Mouse (Mus musculus): ENCODE data around the gene Rpl18a. TPM values are rescaled to one million over a fixed set of nuclear protein-coding genes. Genes with fewer than 3 reads are reported as not detected.
A peak's percentile ranks its signal among the peaks of the same experiment; 100 is the strongest.

Gene Rpl18a
- polyA plus RNA-seq, 1 experiment from 2014 or later: 2,490 TPM

- H3K4me1 ChIP-seq (ENCODE audit: insufficient read depth): no peaks in the 10 kb centered on the region
- 73% methylated on average over 9 of the region's 9 CpGs for WGBS (ENCODE audit: insufficient replicate concordance)
- no peaks in the 10 kb centered on the region for H3K27me3 ChIP-seq (ENCODE audit: insufficient read depth, low read length)
- peaks cover 20% of the 10 kb centered on the region for H3K36me3 ChIP-seq (replicated peaks; ENCODE audit: insufficient read depth, low read length)
- H3K9me3 ChIP-seq (ENCODE audit: low read length): no peaks in the 10 kb centered on the region
- H3K4me3 ChIP-seq (ENCODE audit: low read depth, low read length): no peak overlapping the region
- no peak for ATAC-seq
- H3K4me2 ChIP-seq (ENCODE audit: low read depth, low read length): no peak overlapping the region
- H3K9ac ChIP-seq (replicated peaks): no peak overlapping the region
- TF ChIP-seq EP300 (IDR thresholded peaks at IDR 0.05; ENCODE audit: low read depth) (no peak), CTCF (IDR thresholded peaks at IDR 0.05; ENCODE audit: low read depth) (no peak)
- H3K27ac ChIP-seq (ENCODE audit: low read depth): no peak overlapping the region
- no peak for DNase-seq
Observed at GRCm38 (mm10) chr8:70920049-70920922, 23.1 kb upstream of the Rpl18a start.

GRCm38 (mm10) chr8:70914704-70915103 lies 17.5 kb upstream of the Rpl18a start:
- ATAC-seq: no peak
- no peaks in the 10 kb centered on the region; the same call in 1 of the 2 replicates for H3K4me1 ChIP-seq (ENCODE audit: insufficient read depth)
- no peak overlapping the region for H3K27ac ChIP-seq (ENCODE audit: low read depth)
- TF ChIP-seq CTCF (IDR thresholded peaks at IDR 0.05; ENCODE audit: low read depth) (no peak), EP300 (IDR thresholded peaks at IDR 0.05; ENCODE audit: low read depth) (no peak)
- no peak overlapping the region for H3K9ac ChIP-seq (replicated peaks)
- no peak overlapping the region for H3K4me2 ChIP-seq (ENCODE audit: low read depth, low read length)
- 91% methylated on average over 17 of the region's 17 CpGs for WGBS (ENCODE audit: insufficient replicate concordance)
- H3K9me3 ChIP-seq (ENCODE audit: low read length): no peaks in the 10 kb centered on the region
- no peak overlapping the region for H3K4me3 ChIP-seq (ENCODE audit: low read depth, low read length)
- peaks cover 57% of the 10 kb centered on the region for H3K36me3 ChIP-seq (replicated peaks; ENCODE audit: insufficient read depth, low read length)
- H3K27me3 ChIP-seq (ENCODE audit: insufficient read depth, low read length): no peaks in the 10 kb centered on the region
- DNase-seq: no peak

GRCm38 (mm10) chr8:70913523-70913922 lies 16.3 kb upstream of the Rpl18a start:
- WGBS (ENCODE audit: insufficient replicate concordance): 91% methylated on average over 26 of the region's 26 CpGs
- Histone ChIP-seq H3K27me3 (ENCODE audit: insufficient read depth, low read length) (no peaks in the 10 kb centered on the region), H3K27ac (ENCODE audit: low read depth) (no peak overlapping the region), H3K4me1 (ENCODE audit: insufficient read depth) (no peaks in the 10 kb centered on the region; the same call in none of the 2 replicates), H3K4me2 (ENCODE audit: low read depth, low read length) (no peak overlapping the region), H3K9ac (replicated peaks) (no peak overlapping the region), H3K4me3 (ENCODE audit: low read depth, low read length) (no peak overlapping the region), H3K36me3 (replicated peaks; ENCODE audit: insufficient read depth, low read length) (peaks cover 57% of the 10 kb centered on the region), H3K9me3 (ENCODE audit: low read length) (no peaks in the 10 kb centered on the region)
- TF ChIP-seq EP300 (IDR thresholded peaks at IDR 0.05; ENCODE audit: low read depth) (no peak), CTCF (IDR thresholded peaks at IDR 0.05; ENCODE audit: low read depth) (no peak)
- ATAC-seq (no peak), DNase-seq (no peak)

- Histone ChIP-seq H3K36me3 (replicated peaks; ENCODE audit: insufficient read depth, low read length) (peaks cover 56% of the 10 kb centered on the region), H3K4me3 (ENCODE audit: low read depth, low read length) (no peak overlapping the region)
- DNase-seq: no peak
Observed at GRCm38 (mm10) chr8:70912955-70913354, 15.7 kb upstream of the Rpl18a start.

GRCm38 (mm10) chr8:70911596-70911995 lies 14.4 kb upstream of the Rpl18a start:
- Histone ChIP-seq H3K4me2 (ENCODE audit: low read depth, low read length) (no peak overlapping the region), H3K9me3 (ENCODE audit: low read length) (no peaks in the 10 kb centered on the region), H3K9ac (replicated peaks) (no peak overlapping the region), H3K4me1 (ENCODE audit: insufficient read depth) (peaks cover 9% of the 10 kb centered on the region), H3K36me3 (replicated peaks; ENCODE audit: insufficient read depth, low read length) (peaks cover 46% of the 10 kb centered on the region), H3K4me3 (ENCODE audit: low read depth, low read length) (no peak overlapping the region), H3K27me3 (ENCODE audit: insufficient read depth, low read length) (no peaks in the 10 kb centered on the region), H3K27ac (ENCODE audit: low read depth) (no peak overlapping the region)
- ATAC-seq (no peak), DNase-seq (no peak)
- WGBS (ENCODE audit: insufficient replicate concordance): 81% methylated on average over 5 of the region's 5 CpGs
- TF ChIP-seq CTCF (IDR thresholded peaks at IDR 0.05; ENCODE audit: low read depth) (peak; percentile 33; the same call in 1 of the 2 replicates), EP300 (IDR thresholded peaks at IDR 0.05; ENCODE audit: low read depth) (no peak)

More at GRCm38 (mm10) chr8:70912955-70913354, 15.7 kb upstream of the Rpl18a start:
- no peaks in the 10 kb centered on the region for H3K27me3 ChIP-seq (ENCODE audit: insufficient read depth, low read length)
- no peak overlapping the region for H3K4me2 ChIP-seq (ENCODE audit: low read depth, low read length)
- no peak overlapping the region for H3K27ac ChIP-seq (ENCODE audit: low read depth)
- H3K4me1 ChIP-seq (ENCODE audit: insufficient read depth): no peaks in the 10 kb centered on the region; the same call in none of the 2 replicates
- 93% methylated on average over 30 of the region's 30 CpGs for WGBS (ENCODE audit: insufficient replicate concordance)
- H3K9ac ChIP-seq (replicated peaks): no peak overlapping the region
- no peaks in the 10 kb centered on the region for H3K9me3 ChIP-seq (ENCODE audit: low read length)
- TF ChIP-seq EP300 (IDR thresholded peaks at IDR 0.05; ENCODE audit: low read depth): no peak
- TF ChIP-seq CTCF (IDR thresholded peaks at IDR 0.05; ENCODE audit: low read depth): no peak
- ATAC-seq: no peak

- Histone ChIP-seq H3K4me3 (ENCODE audit: low read depth, low read length) (no peak overlapping the region), H3K27ac (ENCODE audit: low read depth) (no peak overlapping the region)
- no peak for ATAC-seq
Observed at GRCm38 (mm10) chr8:70907518-70907917, 10.3 kb upstream of the Rpl18a start.

More at GRCm38 (mm10) chr8:70907518-70907917, 10.3 kb upstream of the Rpl18a start:
- DNase-seq: no peak
- H3K9me3 ChIP-seq (ENCODE audit: low read length): no peaks in the 10 kb centered on the region
- TF ChIP-seq CTCF (IDR thresholded peaks at IDR 0.05; ENCODE audit: low read depth): no peak
- no peak for TF ChIP-seq EP300 (IDR thresholded peaks at IDR 0.05; ENCODE audit: low read depth)
- H3K27me3 ChIP-seq (ENCODE audit: insufficient read depth, low read length): no peaks in the 10 kb centered on the region
- peaks cover 23% of the 10 kb centered on the region for H3K4me1 ChIP-seq (ENCODE audit: insufficient read depth)
- WGBS (ENCODE audit: insufficient replicate concordance): 54% methylated on average over 2 of the region's 2 CpGs
- no peak overlapping the region for H3K4me2 ChIP-seq (ENCODE audit: low read depth, low read length)
- H3K36me3 ChIP-seq (replicated peaks; ENCODE audit: insufficient read depth, low read length): peaks cover 13% of the 10 kb centered on the region
- H3K9ac ChIP-seq (replicated peaks): no peak overlapping the region; the same call in 1 of the 2 replicates

All from liver, postnatal 0 days (tissue).